Mouse (Mus musculus): ENCODE data around the gene Abhd12.

GRCm38 (mm10) chr2:150950056-150950455 lies 45.5 kb upstream of the Abhd12 start:
- TF ChIP-seq CTCF (IDR thresholded peaks at IDR 0.05; ENCODE audit: low read depth) = no peak
- no peak for TF ChIP-seq EP300 (IDR thresholded peaks at IDR 0.05; ENCODE audit: low read depth)
